Mouse (Mus musculus): Measurements from ENCODE around the gene Yod1. TPM values are rescaled to one million over a fixed set of nuclear protein-coding genes. Genes with fewer than 3 reads are reported as not detected.

Yod1 gene
- polyA plus RNA-seq, 1 experiment from 2014 or later = 13.9 TPM

- Histone ChIP-seq H3K27ac (no peak overlapping the region), H3K4me2 (replicated peaks) (no peak overlapping the region), H3K9me3 (ENCODE audit: control insufficient read depth, low read length) (no peaks in the 10 kb centered on the region), H3K9ac (no peak overlapping the region), H3K4me3 (replicated peaks; ENCODE audit: low read length) (no peak overlapping the region), H3K4me1 (replicated peaks; ENCODE audit: control insufficient read depth, insufficient read depth, low read length) (no peaks in the 10 kb centered on the region), H3K36me3 (replicated peaks; ENCODE audit: control insufficient read depth, insufficient read depth) (no peaks in the 10 kb centered on the region), H3K27me3 (ENCODE audit: control insufficient read depth, insufficient read depth, low read length) (no peaks in the 10 kb centered on the region)
- WGBS = 78% methylated on average over 3 of the region's 3 CpGs
- ATAC-seq (ENCODE audit: low FRiP score) (no peak), DNase-seq (ENCODE audit: low spot score) (no peak)
These were observed 22.5 kb downstream of the Yod1 start for GRCm38 (mm10) chr1:130739636-130740035.

DNA sequence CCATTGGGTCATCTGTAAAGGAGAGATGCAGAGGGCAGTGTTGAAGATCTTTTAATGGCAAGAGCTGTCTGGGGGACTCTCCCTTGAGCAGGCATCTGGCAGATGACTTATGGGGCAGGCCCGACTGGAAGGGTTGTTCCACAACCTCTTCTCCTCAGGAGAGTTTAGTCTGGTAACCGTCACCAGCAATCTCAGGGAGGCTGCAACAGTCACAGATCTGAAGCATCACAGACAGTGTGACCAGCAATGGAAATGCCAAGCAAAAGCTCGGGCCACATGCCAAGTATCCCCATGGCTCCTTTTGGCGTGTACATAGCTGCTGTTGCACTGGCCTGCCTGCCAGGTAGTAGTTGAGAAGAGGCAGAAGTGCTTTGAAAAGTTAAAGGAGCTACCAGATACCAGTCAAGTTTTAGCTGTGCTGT lies 23.1 kb downstream of the Yod1 start:
- Histone ChIP-seq H3K9ac (no peak overlapping the region), H3K27ac (no peak overlapping the region), H3K9me3 (ENCODE audit: control insufficient read depth, low read length) (no peaks in the 10 kb centered on the region), H3K27me3 (ENCODE audit: control insufficient read depth, insufficient read depth, low read length) (no peaks in the 10 kb centered on the region), H3K36me3 (replicated peaks; ENCODE audit: control insufficient read depth, insufficient read depth) (no peaks in the 10 kb centered on the region), H3K4me3 (replicated peaks; ENCODE audit: low read length) (no peak overlapping the region), H3K4me1 (replicated peaks; ENCODE audit: control insufficient read depth, insufficient read depth, low read length) (no peaks in the 10 kb centered on the region), H3K4me2 (replicated peaks) (no peak overlapping the region)
- no peak for ATAC-seq (ENCODE audit: low FRiP score)
- WGBS = 62% methylated on average over 4 of the region's 4 CpGs
- no peak for DNase-seq (ENCODE audit: low spot score)

DNA sequence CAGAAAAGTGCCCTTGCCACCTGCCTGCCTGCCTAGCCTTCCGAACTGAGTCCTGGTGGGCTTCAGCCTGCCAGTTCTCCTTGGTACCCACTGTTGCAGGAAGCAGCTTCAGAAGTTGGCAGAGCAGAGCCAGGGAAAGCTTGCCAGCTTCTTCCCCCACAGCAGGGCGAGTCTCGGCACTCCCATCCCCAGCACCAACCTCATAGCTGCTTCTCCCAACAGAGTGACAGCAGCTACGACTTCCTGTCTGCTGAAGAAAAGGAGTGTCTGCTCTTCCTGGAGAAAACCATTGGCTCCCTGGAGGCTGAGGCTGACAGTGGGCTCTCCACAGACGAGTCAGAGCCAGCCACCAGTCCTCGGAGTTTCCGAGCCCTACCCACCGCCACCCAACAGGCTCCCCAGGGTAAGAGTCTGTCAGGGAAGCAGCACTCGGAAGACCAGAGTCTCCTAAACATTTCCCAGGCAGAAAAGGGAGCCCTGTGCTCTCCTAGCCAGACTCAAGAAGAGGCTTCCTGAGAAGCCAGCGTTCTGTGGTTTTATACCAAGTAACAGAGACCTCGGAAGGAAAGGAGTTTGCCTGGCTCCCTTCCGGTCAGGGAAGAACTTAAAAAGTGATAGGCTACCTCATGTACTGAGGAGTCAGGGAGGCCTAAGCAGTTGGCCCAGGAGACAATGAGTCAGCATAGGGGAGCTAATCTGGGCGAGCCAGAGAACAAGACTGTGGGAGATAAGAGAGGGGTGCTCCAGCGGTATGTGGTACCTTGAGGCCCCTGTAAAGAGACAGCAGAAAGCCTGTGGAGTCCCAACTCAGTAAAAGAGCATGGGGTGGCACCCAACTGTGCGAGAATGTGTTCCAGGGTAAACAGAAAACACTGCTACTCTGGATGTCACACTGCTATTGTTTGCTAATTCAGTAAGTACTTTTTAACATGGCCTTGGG lies 23.9 kb downstream of the Yod1 start:
- 53% methylated on average over 15 of the region's 15 CpGs for WGBS
- no peaks in the 10 kb centered on the region for H3K4me1 ChIP-seq (replicated peaks; ENCODE audit: control insufficient read depth, insufficient read depth, low read length)
- no peak overlapping the region for H3K4me3 ChIP-seq (replicated peaks; ENCODE audit: low read length)
- DNase-seq (ENCODE audit: low spot score) (no peak), ATAC-seq (ENCODE audit: low FRiP score) (no peak)
- H3K9me3 ChIP-seq (ENCODE audit: control insufficient read depth, low read length) = no peaks in the 10 kb centered on the region
- H3K27ac ChIP-seq = no peak overlapping the region
- no peaks in the 10 kb centered on the region for H3K27me3 ChIP-seq (ENCODE audit: control insufficient read depth, insufficient read depth, low read length)
- H3K36me3 ChIP-seq (replicated peaks; ENCODE audit: control insufficient read depth, insufficient read depth) = no peaks in the 10 kb centered on the region
- H3K4me2 ChIP-seq (replicated peaks) = no peak overlapping the region
- no peak overlapping the region for H3K9ac ChIP-seq

DNA sequence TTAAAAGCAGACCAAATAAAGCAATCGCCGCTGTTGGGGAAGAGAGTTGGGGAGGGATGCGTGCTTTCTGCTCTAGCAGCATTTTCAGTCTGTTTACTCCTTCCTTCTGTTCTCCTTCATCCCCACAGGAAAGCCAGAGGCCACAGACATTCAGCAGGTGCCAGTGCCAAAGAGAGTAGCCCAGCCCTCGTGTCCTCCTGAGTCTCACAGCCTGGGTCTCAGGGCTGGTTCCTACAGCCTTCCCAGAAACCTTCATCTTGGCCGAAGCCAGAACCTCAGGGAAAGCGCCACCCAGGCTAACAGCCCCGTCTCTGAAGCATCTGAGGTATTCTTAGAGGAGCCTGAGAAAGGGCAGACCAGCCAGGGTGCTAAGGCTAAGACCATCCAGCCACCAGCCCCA lies 25.1 kb downstream of the Yod1 start:
- Histone ChIP-seq H3K9me3 (ENCODE audit: control insufficient read depth, low read length) (no peaks in the 10 kb centered on the region), H3K27ac (no peak overlapping the region), H3K4me2 (replicated peaks) (no peak overlapping the region), H3K4me3 (replicated peaks; ENCODE audit: low read length) (no peak overlapping the region), H3K4me1 (replicated peaks; ENCODE audit: control insufficient read depth, insufficient read depth, low read length) (no peaks in the 10 kb centered on the region), H3K27me3 (ENCODE audit: control insufficient read depth, insufficient read depth, low read length) (no peaks in the 10 kb centered on the region), H3K9ac (no peak overlapping the region), H3K36me3 (replicated peaks; ENCODE audit: control insufficient read depth, insufficient read depth) (no peaks in the 10 kb centered on the region)
- no peak for DNase-seq (ENCODE audit: low spot score)
- whole genome bisulfite sequencing = 88% methylated on average over 7 of the region's 7 CpGs
- ATAC-seq (ENCODE audit: low FRiP score) = no peak

GRCm38 (mm10) chr1:130743775-130744174 lies 26.6 kb downstream of the Yod1 start:
- Histone ChIP-seq H3K4me3 (replicated peaks; ENCODE audit: low read length) (no peak overlapping the region), H3K4me1 (replicated peaks; ENCODE audit: control insufficient read depth, insufficient read depth, low read length) (no peaks in the 10 kb centered on the region), H3K27ac (no peak overlapping the region), H3K4me2 (replicated peaks) (no peak overlapping the region), H3K9ac (no peak overlapping the region), H3K36me3 (replicated peaks; ENCODE audit: control insufficient read depth, insufficient read depth) (no peaks in the 10 kb centered on the region), H3K27me3 (ENCODE audit: control insufficient read depth, insufficient read depth, low read length) (no peaks in the 10 kb centered on the region), H3K9me3 (ENCODE audit: control insufficient read depth, low read length) (no peaks in the 10 kb centered on the region)
- DNase-seq (ENCODE audit: low spot score) = no peak
- 81% methylated on average over 1 of the region's 1 CpGs for WGBS
- ATAC-seq (ENCODE audit: low FRiP score) = no peak

GRCm38 (mm10) chr1:130744217-130744616 lies 27.1 kb downstream of the Yod1 start:
- WGBS = 87% methylated on average over 2 of the region's 2 CpGs
- no peak for DNase-seq (ENCODE audit: low spot score)
- H3K9ac ChIP-seq = no peak overlapping the region

DNA sequence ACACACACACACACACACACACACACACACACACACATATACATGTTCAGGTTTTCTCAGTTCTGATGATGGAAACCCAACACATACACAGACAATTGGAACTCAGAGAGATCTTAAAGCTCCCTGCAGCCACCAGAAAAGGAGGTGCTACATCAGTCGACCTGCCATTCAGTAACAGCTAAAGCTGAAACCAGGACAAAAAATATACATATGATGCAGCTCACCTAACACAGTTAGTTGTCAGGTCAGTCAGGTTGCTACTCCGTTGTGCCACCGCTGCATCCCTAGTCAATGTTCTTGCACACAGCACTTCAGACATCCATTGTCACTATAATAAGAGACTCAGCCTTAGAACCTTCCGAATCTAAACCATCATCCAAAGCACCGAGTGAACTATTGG lies 27.8 kb downstream of the Yod1 start:
- Histone ChIP-seq H3K27ac (no peak overlapping the region), H3K9ac (no peak overlapping the region), H3K27me3 (ENCODE audit: control insufficient read depth, insufficient read depth, low read length) (no peaks in the 10 kb centered on the region), H3K4me2 (replicated peaks) (no peak overlapping the region), H3K36me3 (replicated peaks; ENCODE audit: control insufficient read depth, insufficient read depth) (no peaks in the 10 kb centered on the region), H3K4me3 (replicated peaks; ENCODE audit: low read length) (no peak overlapping the region), H3K4me1 (replicated peaks; ENCODE audit: control insufficient read depth, insufficient read depth, low read length) (no peaks in the 10 kb centered on the region), H3K9me3 (ENCODE audit: control insufficient read depth, low read length) (no peaks in the 10 kb centered on the region)
- DNase-seq (ENCODE audit: low spot score) (no peak), ATAC-seq (ENCODE audit: low FRiP score) (no peak)
- WGBS = 83% methylated on average over 5 of the region's 5 CpGs

More at GRCm38 (mm10) chr1:130744217-130744616, 27.1 kb downstream of the Yod1 start:
- Histone ChIP-seq H3K27ac (no peak overlapping the region), H3K4me1 (replicated peaks; ENCODE audit: control insufficient read depth, insufficient read depth, low read length) (no peaks in the 10 kb centered on the region), H3K9me3 (ENCODE audit: control insufficient read depth, low read length) (no peaks in the 10 kb centered on the region), H3K4me3 (replicated peaks; ENCODE audit: low read length) (no peak overlapping the region), H3K27me3 (ENCODE audit: control insufficient read depth, insufficient read depth, low read length) (no peaks in the 10 kb centered on the region), H3K36me3 (replicated peaks; ENCODE audit: control insufficient read depth, insufficient read depth) (no peaks in the 10 kb centered on the region), H3K4me2 (replicated peaks) (no peak overlapping the region)
- ATAC-seq (ENCODE audit: low FRiP score) = no peak

DNA sequence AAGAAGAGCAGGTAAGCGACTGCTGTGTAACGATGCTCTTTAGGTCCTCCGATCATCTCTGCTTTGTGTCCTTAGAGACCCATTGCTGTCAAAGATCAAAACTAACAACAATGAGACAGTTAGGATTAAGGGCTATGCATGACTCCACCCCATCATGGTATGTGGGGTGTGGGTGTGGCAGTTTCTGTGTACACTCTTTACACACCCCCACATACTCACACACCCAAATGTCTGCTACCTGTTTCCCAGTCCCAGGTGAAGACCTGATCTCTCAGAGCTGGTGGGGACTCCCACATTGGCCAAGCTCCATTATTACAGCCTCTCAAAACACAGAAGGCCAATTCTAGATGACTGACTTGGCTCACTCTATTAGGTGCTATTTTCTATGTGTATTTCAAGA lies 28.5 kb downstream of the Yod1 start:
- H3K4me1 ChIP-seq (replicated peaks; ENCODE audit: control insufficient read depth, insufficient read depth, low read length) = no peaks in the 10 kb centered on the region
- DNase-seq (ENCODE audit: low spot score) = no peak
- H3K27ac ChIP-seq = no peak overlapping the region
- no peaks in the 10 kb centered on the region for H3K36me3 ChIP-seq (replicated peaks; ENCODE audit: control insufficient read depth, insufficient read depth)
- H3K9me3 ChIP-seq (ENCODE audit: control insufficient read depth, low read length) = no peaks in the 10 kb centered on the region
- H3K27me3 ChIP-seq (ENCODE audit: control insufficient read depth, insufficient read depth, low read length) = no peaks in the 10 kb centered on the region
- H3K9ac ChIP-seq = no peak overlapping the region
- 97% methylated on average over 3 of the region's 3 CpGs for WGBS
- ATAC-seq (ENCODE audit: low FRiP score) = no peak
- no peak overlapping the region for H3K4me2 ChIP-seq (replicated peaks)
- H3K4me3 ChIP-seq (replicated peaks; ENCODE audit: low read length) = no peak overlapping the region

DNA sequence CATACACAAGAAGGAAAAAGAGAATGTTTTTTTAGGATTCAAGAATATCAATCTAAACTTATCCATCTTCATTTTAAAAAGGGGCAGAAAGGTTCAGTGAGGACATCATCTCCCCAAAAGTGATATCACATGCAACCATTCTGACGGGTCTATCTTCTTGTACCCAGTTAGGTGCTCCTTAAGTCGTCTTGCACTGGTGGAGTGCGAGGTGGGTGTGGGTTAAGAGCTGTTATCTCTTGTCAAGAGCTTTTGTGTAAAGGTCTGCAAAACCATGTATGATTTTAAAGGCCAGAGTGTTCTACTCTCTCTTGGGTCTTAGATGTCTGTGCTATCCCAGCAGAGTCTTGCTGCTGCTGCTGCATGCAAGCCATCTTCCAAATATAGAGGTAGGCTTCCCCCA lies 29.7 kb downstream of the Yod1 start:
- no peak overlapping the region for H3K27ac ChIP-seq
- H3K36me3 ChIP-seq (replicated peaks; ENCODE audit: control insufficient read depth, insufficient read depth) = no peaks in the 10 kb centered on the region
- no peaks in the 10 kb centered on the region for H3K27me3 ChIP-seq (ENCODE audit: control insufficient read depth, insufficient read depth, low read length)
- ATAC-seq (ENCODE audit: low FRiP score) = no peak
- no peak for DNase-seq (ENCODE audit: low spot score)
- H3K9me3 ChIP-seq (ENCODE audit: control insufficient read depth, low read length) = no peaks in the 10 kb centered on the region
- no peak overlapping the region for H3K4me3 ChIP-seq (replicated peaks; ENCODE audit: low read length)
- H3K4me1 ChIP-seq (replicated peaks; ENCODE audit: control insufficient read depth, insufficient read depth, low read length) = no peaks in the 10 kb centered on the region
- H3K4me2 ChIP-seq (replicated peaks) = no peak overlapping the region
- 92% methylated on average over 3 of the region's 3 CpGs for WGBS
- no peak overlapping the region for H3K9ac ChIP-seq

Measured in hindbrain, embryonic 14.5 days (tissue).